Comparison of ENCODE assay signal across 13 mouse cellular contexts in the genomic region with DNA sequence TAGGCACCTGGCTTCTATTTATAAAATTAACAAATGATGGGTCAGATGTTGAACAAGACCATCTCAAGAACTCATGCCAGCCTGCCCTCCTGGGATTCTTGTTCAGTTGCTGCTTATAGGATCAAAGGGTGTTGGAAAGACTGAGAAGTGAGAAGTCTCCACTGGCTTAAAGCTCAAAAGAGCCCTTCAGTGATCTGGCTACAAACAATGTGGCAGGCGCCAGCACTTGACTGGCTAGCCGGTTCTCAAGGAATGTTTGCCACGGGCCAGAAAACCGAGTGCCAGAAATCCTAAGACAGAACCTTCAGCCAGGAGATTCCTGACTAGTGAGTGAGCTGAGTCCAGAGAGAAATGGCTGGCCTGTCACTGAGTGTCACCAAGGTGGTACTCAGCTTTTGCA.
DNase-seq lines count a peak whose midpoint lies in the region; ATAC-seq and TF ChIP-seq lines count a peak whose summit lies in the region.
"Had no signal": no experiment of that assay in that cellular context is flagged by ENCODE, and none has a peak within 500 bp of the region (broad histone marks: within the 10 kb centered on the region; RNA-seq: fewer than 3 reads in every experiment).

No protein-coding gene starts in this region.

- 36% methylated on average over 4 of the region's 4 CpGs for WGBS in kidney, adult 2 months
- WGBS in kidney, embryonic 14.5 days: 78% methylated on average over 4 of the region's 4 CpGs
- WGBS in forebrain, embryonic 11.5 days: 67% methylated on average over 4 of the region's 4 CpGs

- no peaks in the 10 kb centered on the region for H3K36me3 ChIP-seq in kidney, adult 2 months (ENCODE audit: control insufficient read depth, insufficient read depth, low read length)
- no peaks in the 10 kb centered on the region for H3K36me3 ChIP-seq in kidney, embryonic 14.5 days (ENCODE audit: control insufficient read depth, insufficient read depth, low read length)
- H3K36me3 ChIP-seq in forebrain, embryonic 11.5 days (ENCODE audit: control insufficient read depth, insufficient read depth, low read length): no peaks in the 10 kb centered on the region
- H3K36me3 ChIP-seq: embryonic facial prominence, embryonic 15.5 days; hindbrain, embryonic 10.5 days; limb, embryonic 15.5 days had no signal

- TF ChIP-seq CTCF in kidney, adult 2 months (conservative IDR thresholded peaks at IDR 0.05; ENCODE audit: insufficient read depth, insufficient read length, low read depth, low read length): no peak
- TF ChIP-seq CTCF in embryonic fibroblast, embryonic 13.5 days (IDR thresholded peaks at IDR 0.05; ENCODE audit: borderline replicate concordance, insufficient read depth, low read length): no peak

- TF ChIP-seq POLR2A in kidney, adult 2 months (IDR thresholded peaks at IDR 0.05; ENCODE audit: low read depth, low read length): no peak
- no peak for TF ChIP-seq POLR2A in embryonic fibroblast, embryonic 13.5 days (IDR thresholded peaks at IDR 0.05; ENCODE audit: low read depth, low read length)

- H3K9ac ChIP-seq in kidney, embryonic 14.5 days (ENCODE audit: low read depth, low read length): no peak overlapping the region
- no peak overlapping the region for H3K9ac ChIP-seq in forebrain, embryonic 11.5 days (ENCODE audit: low read length)
- H3K9ac ChIP-seq: embryonic facial prominence, embryonic 15.5 days; limb, embryonic 15.5 days had no signal

- H3K27me3 ChIP-seq in kidney, adult 2 months (replicated peaks; ENCODE audit: control insufficient read depth, insufficient read depth, low read length): no peaks in the 10 kb centered on the region
- H3K27me3 ChIP-seq in kidney, embryonic 14.5 days (ENCODE audit: control insufficient read depth, insufficient read depth, low read length): no peaks in the 10 kb centered on the region
- no peaks in the 10 kb centered on the region for H3K27me3 ChIP-seq in forebrain, embryonic 11.5 days (ENCODE audit: control insufficient read depth, insufficient read depth, low read length)
- H3K27me3 ChIP-seq: embryonic facial prominence, embryonic 15.5 days; limb, embryonic 15.5 days had no signal

- ATAC-seq in kidney, embryonic 14.5 days (ENCODE audit: low FRiP score, low TSS enrichment): no peak
- no peak for ATAC-seq in forebrain, embryonic 11.5 days (replicated peaks; ENCODE audit: low FRiP score)

- H3K4me1 ChIP-seq in kidney, adult 2 months (ENCODE audit: control insufficient read depth, insufficient read depth, low read length): peaks cover 8% of the 10 kb centered on the region; the same call in 1 of the 2 replicates
- H3K4me1 ChIP-seq in kidney, embryonic 14.5 days (ENCODE audit: control insufficient read depth, insufficient read depth, low read length): no peaks in the 10 kb centered on the region
- peaks cover 5% of the 10 kb centered on the region; the same call in 1 of the 2 replicates for H3K4me1 ChIP-seq in embryonic fibroblast, embryonic 13.5 days (ENCODE audit: control insufficient read depth, insufficient read depth, low read length)
- no peaks in the 10 kb centered on the region for H3K4me1 ChIP-seq in forebrain, embryonic 11.5 days (replicated peaks; ENCODE audit: control insufficient read depth, insufficient read depth, low read length)
- H3K4me1 ChIP-seq: embryonic facial prominence, embryonic 15.5 days; limb, embryonic 15.5 days had no signal

- H3K4me2 ChIP-seq in kidney, embryonic 14.5 days (replicated peaks; ENCODE audit: low read depth, low read length): no peak overlapping the region
- H3K4me2 ChIP-seq in forebrain, embryonic 11.5 days (ENCODE audit: low read depth, low read length, severe bottlenecking): no peak overlapping the region
- H3K4me2 ChIP-seq: embryonic facial prominence, embryonic 15.5 days; limb, embryonic 15.5 days had no signal

- no peaks in the 10 kb centered on the region for H3K9me3 ChIP-seq in kidney, embryonic 14.5 days (ENCODE audit: control insufficient read depth, low read length)
- no peaks in the 10 kb centered on the region for H3K9me3 ChIP-seq in forebrain, embryonic 11.5 days (ENCODE audit: control insufficient read depth, low read length)
- H3K9me3 ChIP-seq: embryonic facial prominence, embryonic 15.5 days; hindbrain, embryonic 10.5 days; limb, embryonic 15.5 days had no signal

- peak overlapping the region; percentile 8; the same call in 1 of the 2 replicates for H3K27ac ChIP-seq in kidney, adult 2 months (ENCODE audit: insufficient read depth, low read depth, low read length)
- no peak overlapping the region for H3K27ac ChIP-seq in kidney, embryonic 14.5 days (ENCODE audit: low read depth, low read length)
- H3K27ac ChIP-seq in embryonic fibroblast, embryonic 13.5 days (ENCODE audit: insufficient read depth, low read length): peak overlapping the region; percentile 59
- no peak overlapping the region for H3K27ac ChIP-seq in forebrain, embryonic 11.5 days (ENCODE audit: low read depth, low read length)
- H3K27ac ChIP-seq: embryonic facial prominence, embryonic 15.5 days; hindbrain, embryonic 10.5 days; limb, embryonic 15.5 days had no signal

- no peak overlapping the region for H3K4me3 ChIP-seq in kidney, adult 2 months (ENCODE audit: insufficient read depth, low read depth, low read length)
- no peak overlapping the region for H3K4me3 ChIP-seq in kidney, embryonic 14.5 days (ENCODE audit: low read length)
- no peak overlapping the region for H3K4me3 ChIP-seq in embryonic fibroblast, embryonic 13.5 days (ENCODE audit: insufficient read depth, low read length)
- H3K4me3 ChIP-seq in forebrain, embryonic 11.5 days (ENCODE audit: low read depth, low read length): no peak overlapping the region
- H3K4me3 ChIP-seq: embryonic facial prominence, embryonic 15.5 days; hindbrain, embryonic 10.5 days; limb, embryonic 15.5 days had no signal

- DNase-seq in kidney, adult 2 months: peak; percentile 42
- DNase-seq in heart, adult 8-10 months (ENCODE audit: low spot score): peak; percentile 24
- DNase-seq in lung, postnatal 14 days: peak; percentile 12
- DNase-seq in layer of hippocampus, adult 18-20 months (ENCODE audit: low spot score in 2 of 2): no peak
- DNase-seq in forebrain, embryonic 11.5 days (ENCODE audit: low spot score): no peak
- no peak for DNase-seq in thymus, postnatal 0 days (ENCODE audit: low spot score)
- DNase-seq: cerebellum, adult 9-11 months; right cerebral cortex, postnatal 4 days had no signal

Comparison
In these comparisons a context has a peak if more than half of its experiments do, and no peak if none do; other contexts are left out.
1. H3K27ac ChIP-seq: peak in kidney, adult 2 months (single experiment) and embryonic fibroblast, embryonic 13.5 days (single experiment); none in kidney, embryonic 14.5 days (single experiment) and forebrain, embryonic 11.5 days (single experiment).
2. DNase-seq: peak in kidney, adult 2 months (single experiment), heart, adult 8-10 months (single experiment) and lung, postnatal 14 days (single experiment); none in layer of hippocampus, adult 18-20 months (0 of 2), forebrain, embryonic 11.5 days (single experiment) and thymus, postnatal 0 days (single experiment).